Mouse (Mus musculus) ES-Bruce4 (cell line): ENCODE measurements around the gene Vcl.

ENCODE experiments used
- CTCF ChIP-seq: IDR thresholded peaks from one replicate; pipeline ENCODE4 v1.8.1; 2011; ENCODE audit warnings: low read depth, low read length
- EP300 ChIP-seq: IDR thresholded peaks from 2 replicates; pipeline ENCODE4 v1.6.1; 2011; ENCODE audit warnings: low read depth, low read length; ENCODE audit not compliant: insufficient read depth
- POLR2A ChIP-seq: IDR thresholded peaks from one replicate; pipeline ENCODE4 v1.8.1; 2011; ENCODE audit warnings: low read length; ENCODE audit not compliant: insufficient read depth

GRCm38 (mm10) chr14:20964285-20964684 is 35.1 kb downstream of the Vcl start:
- TF ChIP-seq EP300 (no peak), CTCF (no peak), POLR2A (no peak)
